Mouse (Mus musculus): Measurements from ENCODE around the gene Efna5.
A peak's percentile ranks its signal among the peaks of the same experiment; 100 is the strongest.

Gene Efna5

DNA sequence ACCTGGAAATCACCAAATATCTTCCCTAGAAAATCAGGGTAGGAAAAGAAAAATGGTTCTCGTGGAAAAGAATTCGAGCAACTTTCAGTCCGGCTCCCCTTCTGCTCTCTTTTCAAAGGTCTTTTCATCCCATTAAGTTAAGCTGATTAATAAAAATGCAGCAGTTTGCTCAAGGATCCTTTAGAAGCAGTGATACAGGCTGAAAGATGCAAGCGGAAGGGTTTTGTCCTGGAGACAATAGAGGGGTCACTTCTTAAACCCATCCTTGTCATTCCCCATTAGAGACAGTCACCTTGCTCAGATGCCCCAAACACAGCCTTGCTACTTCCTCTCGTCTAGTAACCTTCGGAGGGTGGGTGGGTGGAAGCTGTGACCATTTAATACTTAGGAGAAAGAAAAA lies 27.4 kb downstream of the Efna5 start:
- no peak for DNase-seq

DNA sequence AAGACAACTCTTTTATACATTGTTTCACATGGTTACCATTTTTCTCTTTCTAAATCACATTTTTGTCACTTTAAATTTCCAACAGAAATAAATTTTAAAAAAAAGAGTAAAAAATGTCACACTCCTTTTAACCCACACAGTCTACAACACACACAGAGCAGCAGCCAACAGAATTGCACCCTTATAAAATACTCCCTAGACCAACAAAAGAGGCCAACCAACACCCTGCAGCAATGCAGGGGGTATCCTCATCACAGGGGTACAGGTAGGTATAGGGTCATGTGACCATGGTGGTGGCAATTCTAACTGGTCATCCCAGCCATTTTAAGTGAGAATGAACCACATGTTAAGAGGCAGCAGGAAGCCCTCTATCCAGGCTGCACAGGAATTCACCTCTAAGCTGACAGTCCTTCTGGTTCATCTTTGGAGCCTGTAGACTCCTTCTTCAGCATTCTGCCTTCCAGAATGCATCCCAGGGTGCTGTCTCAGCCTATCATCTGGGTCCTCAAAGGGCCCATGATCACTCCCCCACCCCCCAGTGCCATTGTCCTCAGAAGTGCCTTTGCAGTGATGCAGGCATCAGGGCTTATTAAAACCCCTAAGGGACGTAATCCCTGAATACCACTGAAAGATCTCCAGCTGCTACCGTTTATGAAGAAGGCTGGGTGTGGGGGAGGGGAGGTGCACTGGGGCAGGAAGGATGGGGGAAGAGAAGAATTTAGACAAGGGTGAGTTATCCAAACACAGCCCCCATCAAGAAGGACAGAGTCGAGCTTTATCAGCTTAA lies 28.1 kb downstream of the Efna5 start:
- no peak for DNase-seq

DNA sequence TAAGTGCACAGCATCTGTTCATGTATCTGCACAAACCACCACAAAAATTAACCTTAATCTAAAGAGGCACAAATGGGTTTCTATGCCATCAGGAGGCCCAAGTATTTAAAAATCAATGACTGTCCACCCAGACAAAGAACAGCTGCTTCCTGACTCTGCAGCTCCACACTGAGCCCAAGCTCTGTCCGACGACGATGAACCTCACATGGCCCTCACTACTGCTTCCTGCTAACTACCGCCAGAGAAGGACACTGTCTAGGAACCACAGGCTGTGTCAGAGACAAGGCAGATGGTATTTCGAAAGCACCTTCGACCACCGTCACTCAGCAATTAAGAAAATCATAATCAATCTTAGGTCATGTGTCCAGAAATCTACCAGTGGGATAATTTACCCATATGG lies 29.8 kb downstream of the Efna5 start:
- DNase-seq = no peak

DNA sequence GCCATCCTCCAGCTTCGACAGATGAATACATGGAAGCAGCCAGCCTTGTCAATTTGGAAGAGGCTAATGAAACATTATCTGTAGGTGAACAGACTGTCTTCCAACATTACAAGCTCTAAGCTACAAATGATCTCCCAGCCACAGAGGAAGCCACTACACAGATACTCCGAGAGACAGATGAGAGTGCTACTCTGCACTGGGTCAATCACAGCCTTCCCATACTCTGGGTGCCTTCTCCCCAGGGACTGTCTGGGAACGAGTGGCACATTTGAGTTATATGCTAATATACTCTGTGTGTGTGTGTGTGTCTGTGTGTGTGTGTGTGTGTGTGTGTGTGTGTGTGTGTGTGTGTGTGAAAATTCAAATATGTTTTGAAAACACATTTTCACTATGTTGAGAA lies 30.5 kb downstream of the Efna5 start:
- DNase-seq = no peak

DNA sequence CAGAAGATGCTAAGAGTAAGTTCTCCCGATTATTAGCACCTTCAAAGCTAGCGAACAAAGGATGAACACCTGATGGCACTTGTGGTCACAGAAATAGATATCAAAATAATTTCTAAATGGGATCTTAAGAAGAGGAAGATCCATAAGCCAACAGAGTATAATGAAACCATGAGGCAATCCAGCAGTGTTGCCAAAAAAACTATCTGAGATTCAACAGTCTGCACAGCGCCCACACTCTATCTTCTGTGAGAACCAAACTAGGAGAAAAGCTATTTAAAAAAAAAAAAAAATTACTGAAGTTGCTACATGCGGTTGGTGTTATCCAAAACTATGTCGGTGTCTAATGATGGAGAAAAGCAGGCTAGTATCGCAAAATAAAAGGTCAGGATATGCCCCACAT lies 31.4 kb downstream of the Efna5 start:
- no peak for DNase-seq

DNA sequence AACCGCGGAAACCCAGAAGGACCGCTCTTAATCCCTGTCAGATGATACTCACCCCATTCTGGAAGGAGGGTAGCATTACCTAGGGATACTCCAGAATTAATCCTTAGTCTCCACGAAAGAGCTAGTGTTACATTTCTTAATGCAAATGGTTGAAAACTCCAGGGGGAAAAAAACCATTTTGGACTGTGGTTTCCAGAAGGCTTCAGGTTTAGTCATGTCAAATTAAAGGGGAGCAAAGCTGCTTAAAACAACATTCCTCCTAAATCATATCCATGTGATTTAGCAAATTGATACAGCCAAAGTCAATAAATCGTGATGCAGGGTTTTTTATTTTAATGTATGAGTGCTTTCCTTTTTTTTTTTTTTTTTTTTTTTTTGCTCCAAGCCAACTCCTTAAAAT lies 35.5 kb downstream of the Efna5 start:
- no peak for DNase-seq

DNA sequence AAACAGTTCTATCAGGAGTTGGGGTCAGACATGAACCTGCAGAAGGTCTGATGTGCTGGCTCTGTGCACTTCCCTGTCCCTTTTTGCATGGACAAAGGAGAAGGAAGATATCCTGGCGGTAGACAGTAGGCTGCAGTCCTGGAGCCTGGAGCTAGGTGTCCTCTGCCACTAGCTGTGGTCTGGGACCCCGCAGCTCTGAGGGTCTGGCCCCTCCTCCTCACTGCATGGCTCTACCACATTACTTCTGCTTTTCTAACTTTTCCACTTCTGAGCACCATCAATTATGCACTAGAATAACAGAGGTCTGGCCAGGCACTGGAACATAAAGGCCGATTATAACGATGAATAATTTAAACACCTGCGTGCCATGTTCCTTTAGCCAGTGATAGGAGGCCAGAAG lies 36.8 kb downstream of the Efna5 start:
- DNase-seq = no peak

DNA sequence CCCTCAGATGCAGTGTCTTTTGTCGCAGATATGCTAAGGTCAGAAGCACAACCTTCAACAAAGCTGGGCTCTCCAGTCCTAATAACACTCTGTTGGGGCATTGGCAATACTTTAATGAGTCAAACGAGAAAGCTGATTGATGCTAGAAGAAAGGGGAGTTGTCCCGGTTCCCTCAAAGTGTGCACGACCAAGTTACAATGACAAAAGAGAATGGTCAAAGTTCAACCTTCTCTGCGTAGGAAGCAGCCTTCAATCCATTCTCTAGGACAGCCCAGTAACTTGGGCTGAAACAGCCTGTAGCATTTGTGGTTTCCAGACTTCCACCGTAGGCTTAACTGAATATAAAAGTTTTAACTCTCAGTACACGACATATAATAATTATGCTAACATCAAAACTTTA lies 43.8 kb downstream of the Efna5 start:
- DNase-seq = no peak

DNA sequence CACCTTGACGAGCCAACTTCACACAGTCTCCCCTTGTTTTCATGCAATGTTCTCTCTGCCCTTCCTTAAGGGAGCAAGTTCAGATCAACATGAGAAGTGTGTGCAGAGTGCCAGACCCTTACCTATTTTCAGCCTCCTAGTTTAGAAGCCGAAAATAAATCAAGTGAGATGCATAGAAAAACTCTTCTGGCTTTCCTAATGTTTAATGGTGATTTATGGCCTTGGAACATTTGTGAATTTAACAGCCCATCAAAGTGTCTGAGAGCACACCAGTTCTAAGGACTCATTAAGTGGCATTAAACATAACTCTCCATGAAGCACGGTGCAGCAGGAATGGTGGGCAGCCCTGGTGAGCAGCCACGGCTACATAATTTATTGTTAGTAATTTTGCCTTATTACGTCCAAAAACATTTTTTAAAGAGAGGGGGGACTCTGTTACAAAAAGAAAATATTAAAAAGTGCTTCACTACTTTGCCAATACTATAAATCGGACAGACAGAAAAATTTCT lies 44.5 kb downstream of the Efna5 start:
- no peak for DNase-seq

DNA sequence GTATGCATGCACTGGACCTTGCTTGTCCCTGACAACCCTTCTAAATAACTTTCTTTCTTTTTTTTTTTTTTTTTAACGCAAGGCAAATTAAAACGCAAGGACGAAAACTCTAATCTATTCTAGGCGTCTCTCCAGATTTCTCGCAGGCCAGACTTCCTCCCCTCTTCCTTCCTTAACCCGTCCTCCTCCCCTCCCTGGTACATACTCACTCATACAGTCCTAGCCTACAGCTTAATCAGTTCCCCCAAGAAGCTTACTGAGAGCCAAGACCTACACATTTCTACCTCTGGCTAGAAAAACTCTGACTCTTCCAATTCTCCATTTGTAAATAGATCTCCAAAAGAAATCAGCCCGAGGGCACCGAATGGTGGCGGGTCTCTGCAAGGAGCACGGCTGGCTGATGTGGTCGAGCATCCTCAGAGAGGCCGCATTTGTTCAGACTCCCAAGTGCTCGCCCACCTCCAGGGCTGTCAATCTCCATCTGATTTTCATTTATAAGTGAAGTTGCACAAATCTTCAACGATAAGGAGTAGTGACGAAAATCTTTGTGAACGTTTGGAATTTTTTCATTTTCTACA lies 48.5 kb downstream of the Efna5 start:
- DNase-seq = no peak

DNA sequence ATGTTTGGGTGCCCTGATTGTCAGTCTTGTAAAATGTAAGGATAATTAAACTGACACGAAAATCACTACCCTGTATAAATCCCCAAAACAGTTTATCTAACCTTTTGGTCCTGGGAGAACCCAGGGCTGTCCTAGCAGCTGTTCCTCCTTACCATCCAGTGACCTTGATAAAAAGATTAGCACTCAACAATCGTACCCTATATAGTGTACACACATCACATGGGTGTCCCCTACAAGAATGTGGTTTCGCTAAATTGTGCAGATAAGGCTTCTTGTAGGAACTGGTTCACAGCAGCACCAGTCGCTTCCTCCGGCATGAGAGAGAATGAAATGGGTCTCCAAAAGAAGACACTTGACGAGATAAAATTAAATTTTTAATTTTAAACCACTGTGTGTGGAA lies 53.6 kb downstream of the Efna5 start:
- DNase-seq = no peak

DNA sequence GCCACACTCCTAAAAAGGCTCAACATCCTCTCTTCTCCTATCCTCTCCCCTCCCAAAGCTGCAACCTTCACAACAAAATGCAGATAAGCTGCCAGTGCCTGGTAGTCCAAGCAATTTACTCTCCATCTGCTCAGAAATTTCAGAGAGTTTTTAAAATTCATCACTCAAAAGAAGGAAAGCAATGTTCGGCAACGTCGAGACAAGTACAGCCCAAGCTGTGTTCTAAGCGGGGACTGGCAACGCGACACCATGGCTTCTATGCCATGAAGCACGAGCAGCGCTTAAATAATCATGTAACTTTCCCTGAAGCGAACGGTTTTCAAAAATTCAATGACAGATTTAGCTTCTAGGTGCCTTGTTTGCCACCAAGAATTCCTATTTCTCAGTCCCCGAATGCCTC lies 59.9 kb downstream of the Efna5 start:
- no peak for DNase-seq

DNA sequence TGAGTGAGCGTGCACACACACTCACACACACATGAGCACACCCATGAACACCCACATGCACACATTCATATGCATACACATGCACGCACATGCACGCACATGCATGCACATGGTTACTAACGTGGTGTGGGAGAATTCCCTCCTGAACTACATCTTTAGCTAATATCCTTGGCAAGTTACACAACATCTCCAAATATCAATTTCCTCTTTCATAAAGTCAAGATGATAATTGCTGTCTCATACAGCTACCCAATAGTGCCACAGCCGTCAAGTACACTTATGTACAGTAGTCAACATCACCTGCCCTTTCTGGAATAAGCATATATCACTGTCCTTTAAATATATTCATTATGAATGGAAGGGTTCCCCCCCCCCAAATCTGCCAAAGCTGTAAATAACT lies 61.2 kb downstream of the Efna5 start:
- DNase-seq = no peak

DNA sequence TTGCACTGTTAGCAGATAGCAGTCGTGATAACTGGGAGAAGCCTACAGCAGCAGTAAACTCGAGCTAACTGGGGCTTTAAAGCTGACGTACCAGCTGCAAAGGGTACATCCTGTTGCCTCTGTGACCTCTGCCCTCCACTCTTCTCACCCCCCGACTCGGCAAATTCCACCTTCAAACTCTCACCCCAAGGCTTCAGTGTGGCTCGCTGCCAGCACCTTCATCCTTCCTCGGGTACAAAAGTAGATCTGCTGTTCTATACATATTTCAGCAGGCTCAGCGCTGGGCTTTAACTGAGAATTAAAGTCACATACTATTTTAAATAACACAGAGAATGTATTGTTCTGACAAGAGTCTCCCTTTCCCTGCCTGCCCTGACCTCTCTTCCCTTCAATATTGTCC lies 62.3 kb downstream of the Efna5 start:
- no peak for DNase-seq

DNA sequence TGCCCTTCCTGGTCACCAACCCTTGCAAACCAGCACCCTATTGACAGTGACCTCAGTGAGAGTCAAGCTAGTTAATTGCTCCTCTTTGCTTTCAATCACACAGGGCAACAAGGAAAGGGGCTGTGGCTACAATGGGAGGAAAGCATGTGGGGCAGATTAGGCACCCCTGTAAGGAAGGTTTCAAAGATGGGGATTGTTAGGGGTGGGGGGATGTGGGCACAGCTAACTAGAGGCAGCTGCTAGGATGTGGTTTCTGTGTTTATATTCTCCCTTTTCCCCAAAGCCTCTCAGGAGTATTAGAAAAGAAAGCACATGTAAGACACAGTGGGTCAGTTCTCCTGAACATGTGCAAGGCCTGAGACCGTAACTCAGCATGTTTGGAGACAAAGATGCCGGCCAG lies 62.8 kb downstream of the Efna5 start:
- no peak for DNase-seq

DNA sequence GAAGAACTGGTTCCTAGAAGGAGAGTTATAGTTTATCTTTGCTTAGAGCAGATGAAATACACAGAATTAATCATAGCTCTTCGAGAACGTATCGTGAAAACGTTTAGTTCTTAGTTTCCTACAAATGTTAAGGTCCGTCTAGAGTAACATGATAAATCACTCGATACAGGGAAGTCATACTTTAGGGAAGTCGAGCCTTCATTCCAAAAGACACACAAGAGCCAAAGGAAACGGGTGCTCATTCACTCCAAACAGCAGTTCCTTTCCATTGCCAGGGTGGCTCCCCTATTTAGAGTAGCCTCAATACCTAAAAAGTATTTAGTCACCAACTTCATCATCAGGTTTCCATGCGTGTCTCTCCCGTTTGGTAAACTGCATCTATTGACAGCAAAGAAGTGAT lies 64.2 kb downstream of the Efna5 start:
- DNase-seq = no peak

DNA sequence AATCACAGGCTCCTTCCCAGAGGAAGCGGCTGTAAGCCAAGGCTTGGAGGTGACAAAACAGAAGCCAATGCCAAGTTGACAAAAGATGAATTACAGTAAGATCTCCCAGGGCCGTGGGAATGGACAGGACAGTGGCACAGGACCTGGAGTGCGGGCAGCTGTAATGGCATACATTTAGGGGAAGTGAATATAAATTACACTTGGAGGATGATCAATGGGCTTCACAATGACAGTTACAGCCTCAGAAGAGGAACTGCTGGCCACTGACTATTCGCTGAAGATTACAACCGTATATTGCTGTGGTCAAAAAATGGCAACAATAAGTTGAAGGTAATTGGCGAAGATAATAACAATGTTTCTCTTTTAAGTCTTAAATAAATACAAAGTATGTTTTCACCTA lies 67.7 kb downstream of the Efna5 start:
- no peak for DNase-seq

DNA sequence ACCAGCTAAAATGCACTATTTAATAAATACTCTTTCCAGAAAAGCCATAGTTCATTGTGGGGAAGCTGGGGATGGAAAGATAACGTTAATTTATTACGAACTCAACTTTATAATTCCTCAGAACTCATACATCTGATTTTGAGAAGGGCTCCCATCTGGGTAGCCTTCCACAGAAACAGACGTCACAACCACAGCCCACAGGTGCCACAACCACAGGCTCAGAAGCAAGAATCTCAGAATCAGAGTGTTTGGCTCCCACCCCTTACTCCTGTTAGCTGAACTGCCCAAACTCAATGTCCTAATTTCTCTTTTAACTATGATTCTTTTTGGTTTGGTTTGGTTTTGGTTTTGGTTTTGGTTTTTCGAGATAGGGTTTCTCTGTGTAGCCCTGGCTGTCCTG lies 73.2 kb downstream of the Efna5 start:
- no peak for DNase-seq

DNA sequence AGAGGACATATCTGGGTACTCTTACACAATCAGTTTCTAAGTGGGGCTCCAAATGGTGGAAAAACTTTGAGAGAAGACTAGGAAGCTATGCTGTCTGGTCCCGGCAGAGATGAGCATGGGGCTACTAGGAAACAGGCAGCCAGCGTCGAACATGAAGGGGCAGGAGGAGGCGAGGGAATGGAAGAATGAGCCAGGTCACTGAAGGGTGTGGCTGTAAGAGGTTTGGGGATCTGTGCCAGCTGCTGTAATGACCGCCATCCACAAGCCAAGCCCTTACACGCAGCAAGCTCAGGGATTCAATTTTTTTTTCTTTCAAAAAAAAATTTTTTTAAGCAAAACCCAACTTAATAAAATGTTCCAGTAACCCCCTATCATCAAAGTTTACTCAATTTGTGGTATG lies 74.5 kb downstream of the Efna5 start:
- no peak for DNase-seq

DNA sequence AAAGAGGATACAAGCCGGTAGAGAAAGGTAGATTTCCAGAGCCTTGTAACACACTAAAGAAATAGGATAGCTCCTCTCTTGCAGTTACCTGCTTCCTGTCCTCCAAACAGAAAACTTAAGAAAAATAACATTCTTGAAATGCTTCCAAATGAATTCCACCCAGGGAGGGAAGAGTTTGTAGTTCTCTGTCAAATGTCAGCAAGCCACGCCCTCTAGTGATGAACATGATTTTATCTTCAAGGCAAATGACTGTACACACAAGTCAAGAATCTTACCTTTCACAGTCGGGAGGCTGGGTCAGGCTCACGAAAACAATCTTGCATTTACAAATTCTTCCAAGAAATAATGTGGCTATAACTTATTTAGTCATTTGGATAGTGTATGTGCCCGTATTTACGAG lies 78.4 kb downstream of the Efna5 start:
- DNase-seq = no peak

DNA sequence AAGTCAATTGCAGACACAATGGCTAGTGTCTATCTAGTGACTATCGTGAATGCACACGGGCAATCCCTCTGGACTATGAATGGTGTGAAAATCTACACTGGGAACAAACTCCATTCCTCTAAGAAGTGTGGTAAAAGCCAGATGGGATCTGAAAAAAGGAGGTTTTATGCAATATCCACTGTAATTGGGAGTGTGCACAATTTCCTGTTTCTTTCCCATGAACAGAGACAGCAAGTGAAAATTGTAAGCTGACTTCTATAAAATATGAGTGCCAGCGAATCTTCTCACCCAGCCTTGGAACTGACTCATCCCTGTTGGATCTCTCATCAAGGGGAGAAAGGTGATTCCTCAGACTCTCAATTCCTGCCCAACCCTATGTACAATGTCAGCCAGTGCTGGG lies 83.8 kb downstream of the Efna5 start:
- no peak for DNase-seq

DNA sequence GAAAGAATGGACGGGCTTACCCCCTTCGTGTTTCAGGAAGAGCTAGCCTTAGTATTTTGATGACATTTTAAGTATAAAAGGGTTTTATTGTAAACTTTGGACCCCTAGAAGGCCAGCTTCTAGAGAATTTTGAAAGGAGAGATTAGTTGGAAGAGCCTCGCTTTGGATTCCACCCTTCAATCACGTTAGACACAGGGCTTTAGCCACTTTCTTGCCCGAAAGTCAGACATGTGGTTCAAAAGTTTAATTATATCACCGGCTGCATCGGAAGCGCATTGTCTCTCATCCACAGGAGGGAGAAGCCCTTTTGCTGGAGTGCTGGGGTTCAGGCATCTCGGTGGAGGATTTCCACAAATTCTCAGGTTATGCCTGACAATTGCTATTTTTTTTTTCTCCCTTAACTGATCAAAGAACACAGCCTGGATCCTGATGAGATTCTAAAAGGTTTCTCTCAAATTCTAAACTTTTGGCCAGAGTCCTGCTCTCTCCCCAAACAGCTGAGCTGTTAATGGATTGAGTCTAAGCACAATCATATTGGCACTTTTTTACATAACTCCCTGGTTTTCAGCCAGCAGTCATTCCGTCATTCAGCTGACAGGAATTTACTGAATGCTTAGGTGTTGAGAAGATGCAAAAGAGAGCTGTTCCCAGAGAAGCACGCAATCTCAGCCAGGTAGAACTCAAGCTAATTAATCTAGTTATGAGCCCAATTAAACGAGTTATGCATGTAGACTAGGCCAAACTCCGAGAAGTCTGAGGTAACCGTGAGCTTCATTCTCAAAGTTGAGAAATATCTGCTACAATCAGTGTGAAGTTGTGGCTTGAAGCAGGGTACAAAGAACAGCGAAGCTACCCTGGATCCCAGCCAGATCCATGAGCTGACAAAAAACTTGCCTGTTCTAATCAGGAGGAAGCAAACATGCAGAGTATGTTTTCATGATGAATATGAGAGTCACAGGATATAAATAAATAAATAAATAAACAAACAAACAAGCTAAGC lies 91.5 kb downstream of the Efna5 start:
- DNase-seq = peak in 1 of 2 experiments; percentile 5

DNA sequence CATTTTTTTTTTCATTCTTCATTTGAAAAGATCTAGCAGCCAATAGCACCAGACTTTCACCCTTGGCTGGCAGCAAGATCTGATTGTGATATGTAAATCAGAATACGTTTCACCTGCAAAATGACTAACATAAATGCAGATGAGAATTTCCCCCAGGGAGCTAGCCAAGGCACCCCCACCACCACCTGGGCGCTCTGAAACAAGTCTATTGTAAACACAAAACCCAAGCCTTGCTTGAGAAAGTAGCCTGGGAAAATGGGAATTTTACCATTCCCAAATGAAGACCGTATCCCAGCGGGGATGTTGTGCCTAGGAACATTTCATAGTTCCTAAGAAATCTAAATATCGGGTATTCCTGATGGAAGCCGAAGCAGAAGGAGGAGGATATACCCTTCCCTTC lies 92.3 kb downstream of the Efna5 start:
- peak in 1 of 2 experiments; percentile 13 for DNase-seq

DNA sequence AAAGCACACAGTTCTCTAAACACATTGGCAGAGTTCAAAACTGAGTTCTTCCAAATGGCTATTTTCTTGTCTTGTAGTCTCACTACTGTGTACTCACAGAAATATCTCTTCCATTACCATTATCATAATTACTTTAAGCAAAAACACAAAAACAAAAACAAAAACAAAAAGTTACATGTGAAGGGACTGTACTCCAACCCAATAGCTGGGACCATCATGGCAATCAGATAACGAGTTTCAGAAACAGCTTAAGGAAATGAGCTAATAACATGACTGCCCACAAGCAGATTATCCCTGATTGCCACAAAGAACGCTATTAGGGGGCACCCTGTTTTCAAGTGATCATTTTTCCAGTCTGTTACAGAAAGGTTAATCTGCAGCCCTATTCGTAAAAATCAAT lies 93.3 kb downstream of the Efna5 start:
- no peak for DNase-seq
